Mouse (Mus musculus): Measurements from ENCODE around the gene Esp8. TPM values are rescaled to one million over a fixed set of nuclear protein-coding genes. Genes with fewer than 3 reads are reported as not detected.
"Not testable (repeated sequence)": the region's sequence is repeated elsewhere in the genome, so short reads cannot be mapped to it uniquely, and the experiment has no call there.

Gene Esp8
- polyA plus RNA-seq (2015; fragmentation: Nextera tagmentation; extraction: Ambion mirVana) = not detected in 2 replicates

- 37% methylated on average over 3 of the region's 3 CpGs for WGBS
- no peaks in the 10 kb centered on the region for H3K36me3 ChIP-seq (ENCODE audit: control insufficient read depth, insufficient read depth, low read length)
- ATAC-seq = no peak
Observed at GRCm38 (mm10) chr17:40519818-40520217, at the start of gene Esp8. Esp8 (plus strand) TSS chr17:40520022.

GRCm38 (mm10) chr17:40483566-40483965 lies 36.3 kb upstream of the Esp8 start:
- not testable (repeated sequence) for H3K9me3 ChIP-seq (ENCODE audit: control insufficient read depth, low read length); H3K4me2 ChIP-seq (ENCODE audit: low read length); H3K27me3 ChIP-seq (replicated peaks; ENCODE audit: control insufficient read depth, insufficient read depth, low read length); ATAC-seq; H3K4me1 ChIP-seq (ENCODE audit: control insufficient read depth, insufficient read depth, low read depth, low read length); H3K4me3 ChIP-seq (ENCODE audit: low read length); H3K36me3 ChIP-seq (ENCODE audit: control insufficient read depth, insufficient read depth, low read length); H3K9ac ChIP-seq (ENCODE audit: low read depth, low read length); H3K27ac ChIP-seq (ENCODE audit: low read depth, low read length)
- WGBS = 72% methylated on average over 10 of the region's 10 CpGs

More at GRCm38 (mm10) chr17:40519818-40520217, at the start of gene Esp8:
- H3K4me3 ChIP-seq (ENCODE audit: low read length) = no peak within 1 kb of the TSS
- H3K4me1 ChIP-seq (ENCODE audit: control insufficient read depth, insufficient read depth, low read depth, low read length) = no peaks in the 10 kb centered on the region
- no peak within 1 kb of the TSS for H3K4me2 ChIP-seq (ENCODE audit: low read length)
- no peaks in the 10 kb centered on the region for H3K27me3 ChIP-seq (replicated peaks; ENCODE audit: control insufficient read depth, insufficient read depth, low read length)
- no peaks in the 10 kb centered on the region for H3K9me3 ChIP-seq (ENCODE audit: control insufficient read depth, low read length)
- no peak within 1 kb of the TSS for H3K27ac ChIP-seq (ENCODE audit: low read depth, low read length)
- no peak within 1 kb of the TSS for H3K9ac ChIP-seq (ENCODE audit: low read depth, low read length)

DNA sequence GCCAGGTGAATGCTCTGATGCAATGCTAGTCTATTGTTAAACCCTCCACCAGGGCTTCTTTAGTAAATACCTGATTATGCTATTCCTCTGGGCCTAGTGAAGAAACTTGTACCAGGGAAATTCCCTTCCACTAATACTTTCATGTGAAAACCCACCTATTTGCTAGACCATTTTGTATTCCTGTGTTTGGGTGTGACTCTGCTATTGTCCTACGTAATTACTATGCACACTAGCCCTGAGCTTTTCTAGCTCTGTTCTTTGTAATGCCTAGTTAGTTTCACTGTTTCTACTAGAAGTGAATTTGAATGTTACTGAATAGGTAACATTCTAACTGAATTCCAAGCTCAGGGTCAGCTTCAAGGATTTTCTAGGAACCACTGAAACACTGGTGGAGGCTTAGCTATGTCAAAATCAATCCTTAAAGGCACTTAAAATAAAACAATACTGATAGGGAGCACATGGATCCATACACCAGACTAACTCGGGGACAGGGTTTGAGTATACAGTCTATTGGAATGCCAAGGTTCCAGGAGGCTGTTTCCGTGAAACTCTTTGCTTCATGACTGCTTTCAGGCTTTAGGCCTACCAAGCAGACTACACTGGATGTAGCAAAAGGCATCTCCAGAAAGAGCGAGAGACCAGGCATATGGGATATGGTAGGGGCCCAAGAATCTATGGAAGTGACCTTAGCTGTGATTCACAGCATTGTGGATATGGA lies 24.2 kb upstream of the Esp8 start:
- 93% methylated on average over 4 of the region's 4 CpGs for WGBS
- H3K36me3 ChIP-seq (ENCODE audit: control insufficient read depth, insufficient read depth, low read length); H3K27me3 ChIP-seq (replicated peaks; ENCODE audit: control insufficient read depth, insufficient read depth, low read length); H3K9me3 ChIP-seq (ENCODE audit: control insufficient read depth, low read length); H3K4me3 ChIP-seq (ENCODE audit: low read length); H3K9ac ChIP-seq (ENCODE audit: low read depth, low read length); ATAC-seq; H3K4me2 ChIP-seq (ENCODE audit: low read length); H3K4me1 ChIP-seq (ENCODE audit: control insufficient read depth, insufficient read depth, low read depth, low read length); H3K27ac ChIP-seq (ENCODE audit: low read depth, low read length): not testable (repeated sequence)

DNA sequence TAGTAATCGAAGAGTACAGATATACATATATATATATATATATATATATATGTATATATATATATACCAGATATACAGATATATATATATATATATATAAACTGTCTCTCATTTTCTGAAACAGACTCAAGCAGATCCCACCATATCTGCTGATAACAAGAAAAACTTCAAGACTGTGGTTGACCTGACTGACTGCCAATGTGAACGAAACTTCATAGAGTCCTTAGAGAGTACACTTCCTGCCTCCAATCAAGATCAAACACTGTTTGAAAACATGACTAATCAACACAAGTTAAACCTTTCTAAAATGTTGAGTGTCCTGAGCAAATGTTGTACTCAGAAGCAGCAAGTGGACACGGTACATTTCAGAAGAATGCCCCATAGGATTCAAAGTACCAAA lies 10.0 kb downstream of the Esp8 start:
- Histone ChIP-seq H3K9me3 (ENCODE audit: control insufficient read depth, low read length) (no peaks in the 10 kb centered on the region), H3K4me1 (ENCODE audit: control insufficient read depth, insufficient read depth, low read depth, low read length) (no peaks in the 10 kb centered on the region), H3K27me3 (replicated peaks; ENCODE audit: control insufficient read depth, insufficient read depth, low read length) (no peaks in the 10 kb centered on the region), H3K9ac (ENCODE audit: low read depth, low read length) (no peak overlapping the region), H3K4me3 (ENCODE audit: low read length) (no peak overlapping the region), H3K36me3 (ENCODE audit: control insufficient read depth, insufficient read depth, low read length) (no peaks in the 10 kb centered on the region), H3K4me2 (ENCODE audit: low read length) (no peak overlapping the region), H3K27ac (ENCODE audit: low read depth, low read length) (no peak overlapping the region)
- 85% methylated on average over 3 of the region's 3 CpGs for WGBS
- ATAC-seq = no peak

DNA sequence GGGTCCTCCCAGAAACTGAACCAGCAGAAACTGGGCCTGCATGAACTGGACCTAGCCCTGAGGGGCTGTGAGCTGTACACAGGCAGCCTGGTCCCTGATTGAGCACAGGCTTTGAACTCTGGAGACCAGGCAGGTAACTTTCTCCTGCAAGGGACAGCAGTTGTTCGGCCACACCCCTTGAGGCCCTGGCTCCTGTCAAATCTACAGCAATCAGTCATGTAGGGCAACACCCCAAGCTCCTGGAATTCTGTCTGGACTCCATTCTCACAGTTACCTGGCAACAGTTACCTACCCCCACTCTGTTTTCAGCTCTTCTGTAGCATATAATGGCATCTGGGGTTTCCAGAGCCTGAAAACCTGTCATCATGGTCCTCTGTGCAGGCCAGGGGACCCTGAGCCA lies 11.3 kb downstream of the Esp8 start:
- H3K27ac ChIP-seq (ENCODE audit: low read depth, low read length) = no peak overlapping the region
- no peak overlapping the region for H3K9ac ChIP-seq (ENCODE audit: low read depth, low read length)
- no peaks in the 10 kb centered on the region for H3K36me3 ChIP-seq (ENCODE audit: control insufficient read depth, insufficient read depth, low read length)
- no peaks in the 10 kb centered on the region for H3K4me1 ChIP-seq (ENCODE audit: control insufficient read depth, insufficient read depth, low read depth, low read length)
- H3K9me3 ChIP-seq (ENCODE audit: control insufficient read depth, low read length) = no peaks in the 10 kb centered on the region
- H3K4me3 ChIP-seq (ENCODE audit: low read length) = no peak overlapping the region
- 86% methylated on average over 1 of the region's 1 CpGs for WGBS
- H3K27me3 ChIP-seq (replicated peaks; ENCODE audit: control insufficient read depth, insufficient read depth, low read length) = no peaks in the 10 kb centered on the region
- no peak for ATAC-seq
- H3K4me2 ChIP-seq (ENCODE audit: low read length) = no peak overlapping the region

GRCm38 (mm10) chr17:40547005-40547404 lies 27.2 kb downstream of the Esp8 start:
- H3K9ac ChIP-seq (ENCODE audit: low read depth, low read length) = not testable (repeated sequence)

GRCm38 (mm10) chr17:40553470-40553869 lies 33.6 kb downstream of the Esp8 start:
- Histone ChIP-seq H3K36me3 (ENCODE audit: control insufficient read depth, insufficient read depth, low read length) (no peaks in the 10 kb centered on the region), H3K27me3 (replicated peaks; ENCODE audit: control insufficient read depth, insufficient read depth, low read length) (no peaks in the 10 kb centered on the region), H3K27ac (ENCODE audit: low read depth, low read length) (no peak overlapping the region), H3K4me1 (ENCODE audit: control insufficient read depth, insufficient read depth, low read depth, low read length) (no peaks in the 10 kb centered on the region), H3K9me3 (ENCODE audit: control insufficient read depth, low read length) (no peaks in the 10 kb centered on the region), H3K9ac (ENCODE audit: low read depth, low read length) (no peak overlapping the region), H3K4me3 (ENCODE audit: low read length) (no peak overlapping the region), H3K4me2 (ENCODE audit: low read length) (no peak overlapping the region)
- ATAC-seq = no peak
- 92% methylated on average over 1 of the region's 1 CpGs for WGBS

More at GRCm38 (mm10) chr17:40547005-40547404, 27.2 kb downstream of the Esp8 start:
- not testable (repeated sequence) for H3K9me3 ChIP-seq (ENCODE audit: control insufficient read depth, low read length); H3K4me2 ChIP-seq (ENCODE audit: low read length); H3K36me3 ChIP-seq (ENCODE audit: control insufficient read depth, insufficient read depth, low read length); H3K27me3 ChIP-seq (replicated peaks; ENCODE audit: control insufficient read depth, insufficient read depth, low read length); H3K4me3 ChIP-seq (ENCODE audit: low read length); H3K27ac ChIP-seq (ENCODE audit: low read depth, low read length); H3K4me1 ChIP-seq (ENCODE audit: control insufficient read depth, insufficient read depth, low read depth, low read length); ATAC-seq
- 84% methylated on average over 5 of the region's 5 CpGs for WGBS

GRCm38 (mm10) chr17:40561207-40561606 lies 41.4 kb downstream of the Esp8 start, which contains the start of gene Esp6:
Esp6 (plus strand) TSS chr17:40561507.
- no peak within 1 kb of the TSS for H3K27ac ChIP-seq (ENCODE audit: low read depth, low read length)
- no peak within 1 kb of the TSS for H3K4me2 ChIP-seq (ENCODE audit: low read length)
- WGBS = 89% methylated on average over 5 of the region's 5 CpGs
- H3K36me3 ChIP-seq (ENCODE audit: control insufficient read depth, insufficient read depth, low read length) = no peaks in the 10 kb centered on the region
- ATAC-seq = no peak
- no peaks in the 10 kb centered on the region for H3K27me3 ChIP-seq (replicated peaks; ENCODE audit: control insufficient read depth, insufficient read depth, low read length)
- H3K4me1 ChIP-seq (ENCODE audit: control insufficient read depth, insufficient read depth, low read depth, low read length) = no peaks in the 10 kb centered on the region
- no peak within 1 kb of the TSS for H3K4me3 ChIP-seq (ENCODE audit: low read length)
- no peak within 1 kb of the TSS for H3K9ac ChIP-seq (ENCODE audit: low read depth, low read length)
- no peaks in the 10 kb centered on the region for H3K9me3 ChIP-seq (ENCODE audit: control insufficient read depth, low read length)
